Mouse (Mus musculus) cerebellum, adult 11-12 months (tissue): ENCODE measurements around the gene Hdgfl3.
"Not testable (repeated sequence)": the region's sequence is repeated elsewhere in the genome, so short reads cannot be mapped to it uniquely, and the experiment has no call there.

Source experiments
- DNase-seq: peaks from one replicate; pipeline ENCODE4 v3.0.0; 2022

Gene Hdgfl3

GRCm38 (mm10) chr7:81851706-81852105 lies 82.6 kb downstream of the Hdgfl3 start:
- no peak for DNase-seq

- DNase-seq: no peak
These were observed 84.1 kb downstream of the Hdgfl3 start for GRCm38 (mm10) chr7:81850171-81850570.

- no peak for DNase-seq
These were observed 84.6 kb downstream of the Hdgfl3 start for GRCm38 (mm10) chr7:81849633-81850032.

- no peak for DNase-seq
These were observed 85.1 kb downstream of the Hdgfl3 start for GRCm38 (mm10) chr7:81849214-81849613.

GRCm38 (mm10) chr7:81847777-81848176 lies 86.5 kb downstream of the Hdgfl3 start:
- peak; percentile 38 for DNase-seq

GRCm38 (mm10) chr7:81847010-81847409 lies 87.3 kb downstream of the Hdgfl3 start:
- DNase-seq: no peak

- DNase-seq: no peak
These were observed 88.3 kb downstream of the Hdgfl3 start for GRCm38 (mm10) chr7:81846008-81846407.

GRCm38 (mm10) chr7:81845313-81845712 lies 89.0 kb downstream of the Hdgfl3 start:
- DNase-seq: no peak

GRCm38 (mm10) chr7:81844801-81845200 lies 89.5 kb downstream of the Hdgfl3 start:
- no peak for DNase-seq

GRCm38 (mm10) chr7:81843903-81844302 lies 90.4 kb downstream of the Hdgfl3 start:
- no peak for DNase-seq

GRCm38 (mm10) chr7:81842998-81843397 lies 91.3 kb downstream of the Hdgfl3 start:
- DNase-seq: no peak

- no peak for DNase-seq
These were observed 92.1 kb downstream of the Hdgfl3 start for GRCm38 (mm10) chr7:81842141-81842540.

GRCm38 (mm10) chr7:81841439-81841838 lies 92.8 kb downstream of the Hdgfl3 start:
- no peak for DNase-seq

GRCm38 (mm10) chr7:81840661-81841181 lies 93.6 kb downstream of the Hdgfl3 start:
- no peak for DNase-seq

- DNase-seq: no peak
These were observed 94.5 kb downstream of the Hdgfl3 start for GRCm38 (mm10) chr7:81839746-81840145.

GRCm38 (mm10) chr7:81837771-81838170 lies 96.5 kb downstream of the Hdgfl3 start:
- not testable (repeated sequence) for DNase-seq

- DNase-seq: no peak
These were observed 98.8 kb downstream of the Hdgfl3 start for GRCm38 (mm10) chr7:81835430-81835829.

- no peak for DNase-seq
These were observed 99.4 kb downstream of the Hdgfl3 start for GRCm38 (mm10) chr7:81834847-81835246.
